Mouse (Mus musculus): Measurements from ENCODE around the gene Kat2a. TPM values are rescaled to one million over a fixed set of nuclear protein-coding genes. Genes with fewer than 3 reads are reported as not detected.

The Kat2a gene
- polyA plus RNA-seq, 1 experiment from 2014 or later, result 68.1 TPM

DNA sequence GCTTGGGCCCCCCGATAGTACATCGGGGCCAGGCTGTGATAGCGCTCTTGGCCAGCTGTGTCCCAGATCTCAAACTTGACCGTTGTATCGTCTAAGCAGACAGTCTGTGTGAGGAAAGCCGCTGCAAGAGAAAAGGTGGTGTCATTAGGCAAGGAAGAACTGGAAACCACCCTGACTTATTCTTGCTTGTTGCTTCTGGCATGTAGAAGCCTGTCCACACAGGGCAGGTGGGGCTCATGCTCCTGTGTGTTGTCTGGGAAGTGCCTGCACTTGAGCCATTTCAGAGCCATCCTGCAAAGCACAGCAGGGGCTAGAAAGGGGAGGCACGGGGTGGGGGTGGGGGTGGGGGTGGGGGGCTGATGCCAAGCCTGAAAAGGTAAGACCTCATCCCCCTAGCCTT lies 6.2 kb upstream of the Kat2a start:
- Histone ChIP-seq H3K36me3 (peaks cover 49% of the 10 kb centered on the region), H3K4me2 (no peak overlapping the region), H3K9me3 (replicated peaks) (no peaks in the 10 kb centered on the region), H3K27me3 (no peaks in the 10 kb centered on the region), H3K27ac (no peak overlapping the region), H3K4me3 (replicated peaks) (no peak overlapping the region), H3K9ac (no peak overlapping the region), H3K4me1 (peaks cover 39% of the 10 kb centered on the region)
- ATAC-seq (replicated peaks; ENCODE audit: low FRiP score), result no peak
- WGBS, result 95% methylated on average over 7 of the region's 7 CpGs

DNA sequence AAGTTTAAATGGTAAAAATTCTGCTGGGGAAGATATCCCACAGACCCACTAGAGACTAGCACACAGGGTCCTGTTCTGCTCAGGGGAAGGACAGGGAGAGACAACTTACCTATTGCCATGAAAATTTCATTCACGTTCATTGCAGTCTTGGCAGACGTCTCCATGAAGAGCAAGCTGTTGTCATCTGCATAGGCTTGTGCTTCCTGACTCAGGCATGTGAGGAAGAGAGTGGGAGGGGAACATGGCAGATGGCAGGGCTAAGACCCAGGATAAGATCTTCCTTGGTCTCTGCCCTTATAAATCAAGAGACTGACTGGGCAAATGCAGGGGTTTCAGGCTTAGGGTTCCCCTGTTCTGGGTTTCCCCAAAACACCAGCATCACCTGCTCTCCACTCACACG lies 4.4 kb upstream of the Kat2a start:
- Histone ChIP-seq H3K27ac (no peak overlapping the region), H3K27me3 (no peaks in the 10 kb centered on the region), H3K9ac (no peak overlapping the region), H3K4me3 (replicated peaks) (no peak overlapping the region), H3K4me2 (no peak overlapping the region), H3K9me3 (replicated peaks) (no peaks in the 10 kb centered on the region), H3K36me3 (peaks cover 49% of the 10 kb centered on the region), H3K4me1 (peaks cover 40% of the 10 kb centered on the region)
- 89% methylated on average over 3 of the region's 3 CpGs for WGBS
- no peak for ATAC-seq (replicated peaks; ENCODE audit: low FRiP score)

DNA sequence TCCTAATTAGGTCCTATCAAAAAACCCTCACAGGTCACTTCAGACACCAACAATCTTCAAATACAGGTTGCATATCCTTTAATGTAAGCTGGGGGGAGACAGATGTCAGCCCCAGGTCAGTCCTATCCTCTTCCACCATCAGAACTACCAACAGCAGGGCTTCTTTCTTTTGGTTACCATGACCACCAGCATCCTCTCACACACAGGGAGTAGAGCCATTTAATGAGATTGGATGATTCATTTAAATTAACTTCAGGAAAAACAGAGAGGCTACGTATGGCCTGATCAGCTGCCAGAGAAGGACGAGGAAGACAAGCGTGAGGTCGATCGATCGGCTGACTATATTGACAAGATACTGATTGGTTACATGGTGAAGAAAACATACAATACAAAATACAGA lies 2.7 kb upstream of the Kat2a start:
- Histone ChIP-seq H3K27me3 (no peaks in the 10 kb centered on the region), H3K36me3 (peaks cover 58% of the 10 kb centered on the region), H3K4me3 (replicated peaks) (no peak overlapping the region), H3K4me1 (peaks cover 40% of the 10 kb centered on the region), H3K9me3 (replicated peaks) (no peaks in the 10 kb centered on the region), H3K9ac (no peak overlapping the region), H3K27ac (no peak overlapping the region), H3K4me2 (no peak overlapping the region)
- no peak for ATAC-seq (replicated peaks; ENCODE audit: low FRiP score)
- WGBS, result 87% methylated on average over 6 of the region's 6 CpGs

DNA sequence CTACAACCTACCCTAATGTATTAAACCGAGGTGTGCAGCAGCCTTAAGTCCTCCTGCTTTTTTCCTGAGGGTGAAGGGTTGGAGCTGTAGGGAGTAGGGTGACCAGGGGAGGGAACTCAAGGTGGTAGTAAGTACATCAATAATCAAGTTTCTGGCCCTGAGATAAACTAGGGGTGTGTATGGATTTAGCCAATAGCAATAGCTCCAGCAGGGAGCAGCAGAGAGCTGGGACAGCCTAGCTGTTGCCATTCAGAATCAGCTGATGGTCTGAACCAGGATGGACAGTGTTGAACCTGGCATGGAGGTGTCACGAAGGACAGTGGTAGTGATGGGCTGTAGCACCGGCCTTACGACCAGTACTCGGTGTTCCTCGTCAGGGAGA lies 2.3 kb upstream of the Kat2a start:
- Histone ChIP-seq H3K9me3 (replicated peaks) (no peaks in the 10 kb centered on the region), H3K4me1 (peaks cover 37% of the 10 kb centered on the region), H3K4me3 (replicated peaks) (peak overlapping the region; percentile 27), H3K27ac (peak overlapping the region; percentile 69), H3K27me3 (no peaks in the 10 kb centered on the region), H3K4me2 (peak overlapping the region; percentile 56), H3K9ac (0 out of 2 replicates have a peak overlapping the region, but pooled peaks have one; percentile 1), H3K36me3 (peaks cover 63% of the 10 kb centered on the region)
- 42% methylated on average over 6 of the region's 6 CpGs for WGBS
- ATAC-seq (replicated peaks; ENCODE audit: low FRiP score), result no peak

DNA sequence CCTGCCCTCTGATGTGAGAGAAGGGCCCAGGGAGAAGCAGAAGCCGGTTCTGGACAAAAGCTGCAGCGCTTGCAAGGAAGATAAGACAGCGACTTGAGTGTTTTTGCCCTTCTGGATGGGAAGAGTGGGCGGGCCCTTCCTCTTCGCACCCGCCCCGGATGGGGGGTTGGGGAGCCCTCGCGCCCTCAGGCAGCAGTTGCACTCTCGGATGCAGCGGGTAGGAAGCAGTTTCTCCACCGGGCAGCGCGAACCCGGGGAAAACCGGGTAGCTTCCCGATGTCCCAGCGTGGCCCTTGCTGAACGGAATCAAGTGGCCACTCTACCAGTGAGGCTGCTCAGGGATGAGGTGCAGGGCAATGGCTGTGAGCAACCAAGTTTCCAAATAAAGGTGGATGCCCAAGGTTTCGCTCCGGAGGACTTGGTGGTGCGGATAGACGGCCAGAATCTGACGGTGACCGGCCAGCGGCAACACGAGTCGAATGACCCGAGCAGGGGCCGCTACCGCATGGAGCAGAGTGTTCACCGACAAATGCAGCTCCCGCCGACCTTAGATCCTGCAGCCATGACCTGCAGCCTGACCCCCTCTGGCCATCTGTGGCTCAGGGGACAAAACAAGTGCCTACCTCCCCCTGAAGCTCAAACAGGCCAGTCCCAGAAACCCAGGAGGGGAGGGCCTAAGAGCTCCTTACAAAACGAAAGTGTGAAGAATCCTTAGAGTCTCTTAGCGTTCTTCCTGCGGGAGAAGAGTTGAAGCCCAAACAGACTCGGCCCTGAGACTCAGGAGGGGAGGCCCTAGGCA lies 1.7 kb upstream of the Kat2a start, which contains the start of gene Hspb9:
Gene Hspb9 (plus strand): TSS at position 116 of the 799 bp plus-strand sequence.
- Histone ChIP-seq H3K4me2 (peak within 1 kb of the TSS; percentile 78), H3K27ac (peak within 1 kb of the TSS; percentile 87), H3K36me3 (peaks cover 63% of the 10 kb centered on the region), H3K9ac (peak within 1 kb of the TSS; percentile 1; the same call in 1 of the 2 replicates), H3K27me3 (no peaks in the 10 kb centered on the region), H3K4me3 (replicated peaks) (peak within 1 kb of the TSS; percentile 89), H3K9me3 (replicated peaks) (no peaks in the 10 kb centered on the region), H3K4me1 (peaks cover 37% of the 10 kb centered on the region)
- peak; percentile 9; the same call in 1 of the 2 replicates for ATAC-seq (replicated peaks; ENCODE audit: low FRiP score)
- 3% methylated on average over 38 of the region's 38 CpGs for WGBS

DNA sequence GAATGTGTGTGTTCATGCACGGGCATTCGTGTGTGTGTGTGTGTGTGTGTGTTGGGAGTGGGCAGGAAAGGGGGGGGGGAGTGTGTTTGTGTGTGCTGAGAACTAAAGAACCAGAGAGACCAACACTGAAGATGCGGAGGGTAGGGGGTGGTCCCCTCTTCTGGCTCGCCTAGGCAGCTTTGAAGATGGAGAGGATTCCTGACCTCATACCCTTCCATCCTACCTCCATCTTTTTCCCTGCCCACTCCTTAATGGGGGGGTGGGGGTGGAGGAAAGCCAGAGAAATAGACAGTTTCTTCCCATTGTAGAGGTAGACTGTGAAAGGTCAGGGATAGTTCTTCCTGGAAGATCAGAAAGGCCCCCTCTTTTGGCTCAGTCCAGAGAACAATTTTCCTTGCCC lies 909 bp upstream of the Kat2a start:
- WGBS, result 70% methylated on average over 4 of the region's 4 CpGs
- Histone ChIP-seq H3K4me3 (replicated peaks) (peak overlapping the region; percentile 27; the same call in 1 of the 2 replicates), H3K27ac (peak overlapping the region; percentile 69), H3K4me1 (peaks cover 37% of the 10 kb centered on the region), H3K36me3 (peaks cover 63% of the 10 kb centered on the region), H3K9me3 (replicated peaks) (no peaks in the 10 kb centered on the region), H3K9ac (peak overlapping the region; percentile 1; the same call in 1 of the 2 replicates), H3K4me2 (peak overlapping the region; percentile 56), H3K27me3 (no peaks in the 10 kb centered on the region)
- no peak for ATAC-seq (replicated peaks; ENCODE audit: low FRiP score)

DNA sequence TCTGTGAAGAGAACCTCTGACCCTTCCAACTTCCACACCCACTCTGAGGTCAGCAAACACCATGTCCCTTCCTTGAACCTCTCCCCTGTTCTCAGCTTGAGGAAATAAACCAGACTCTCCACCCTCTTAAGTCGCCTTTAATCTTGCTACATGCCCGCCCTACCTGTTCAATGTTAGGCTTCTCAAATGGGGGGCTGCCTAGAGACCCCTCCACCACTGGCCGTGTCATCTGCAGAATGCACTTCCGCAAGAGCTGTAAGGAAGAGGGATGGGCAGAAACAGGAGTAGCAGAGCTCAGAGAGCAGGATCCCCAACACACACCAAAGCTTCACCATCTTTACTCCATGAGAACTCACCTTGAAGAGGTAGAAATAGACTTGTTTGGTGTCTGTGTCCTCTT lies 1.3 kb downstream of the Kat2a start:
- 88% methylated on average over 4 of the region's 4 CpGs for WGBS
- Histone ChIP-seq H3K4me1 (peaks cover 37% of the 10 kb centered on the region), H3K27ac (no peak overlapping the region), H3K9ac (peak overlapping the region; percentile 97; the same call in 1 of the 2 replicates), H3K27me3 (no peaks in the 10 kb centered on the region), H3K9me3 (replicated peaks) (no peaks in the 10 kb centered on the region), H3K4me3 (replicated peaks) (peak overlapping the region; percentile 89; the same call in 1 of the 2 replicates), H3K36me3 (peaks cover 63% of the 10 kb centered on the region), H3K4me2 (peak overlapping the region; percentile 78)
- no peak for ATAC-seq (replicated peaks; ENCODE audit: low FRiP score)

DNA sequence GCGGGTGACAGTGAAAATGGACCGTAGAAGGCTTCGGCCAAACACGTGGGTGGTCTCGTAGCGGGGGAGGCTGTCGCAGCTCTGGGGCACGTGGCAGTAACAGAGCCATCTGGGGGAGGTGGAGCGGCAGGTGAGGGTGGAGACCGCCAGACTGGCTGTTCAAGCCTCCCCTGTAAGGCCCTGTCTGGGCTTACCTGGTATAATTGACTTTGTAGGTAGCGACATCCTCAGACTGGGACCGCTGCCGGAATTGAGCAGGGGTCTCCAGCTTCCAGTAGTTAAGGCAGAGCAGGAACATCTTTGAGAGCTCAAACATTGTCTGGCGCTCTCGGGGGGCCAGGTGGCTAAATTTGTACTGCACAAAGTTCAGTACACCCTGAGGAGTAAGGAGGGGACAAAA lies 1.7 kb downstream of the Kat2a start:
- Histone ChIP-seq H3K4me3 (replicated peaks) (no peak overlapping the region), H3K27ac (no peak overlapping the region), H3K9ac (no peak overlapping the region), H3K9me3 (replicated peaks) (no peaks in the 10 kb centered on the region), H3K4me1 (peaks cover 37% of the 10 kb centered on the region), H3K27me3 (no peaks in the 10 kb centered on the region), H3K4me2 (no peak overlapping the region), H3K36me3 (peaks cover 63% of the 10 kb centered on the region)
- 84% methylated on average over 15 of the region's 15 CpGs for WGBS
- no peak for ATAC-seq (replicated peaks; ENCODE audit: low FRiP score)

DNA sequence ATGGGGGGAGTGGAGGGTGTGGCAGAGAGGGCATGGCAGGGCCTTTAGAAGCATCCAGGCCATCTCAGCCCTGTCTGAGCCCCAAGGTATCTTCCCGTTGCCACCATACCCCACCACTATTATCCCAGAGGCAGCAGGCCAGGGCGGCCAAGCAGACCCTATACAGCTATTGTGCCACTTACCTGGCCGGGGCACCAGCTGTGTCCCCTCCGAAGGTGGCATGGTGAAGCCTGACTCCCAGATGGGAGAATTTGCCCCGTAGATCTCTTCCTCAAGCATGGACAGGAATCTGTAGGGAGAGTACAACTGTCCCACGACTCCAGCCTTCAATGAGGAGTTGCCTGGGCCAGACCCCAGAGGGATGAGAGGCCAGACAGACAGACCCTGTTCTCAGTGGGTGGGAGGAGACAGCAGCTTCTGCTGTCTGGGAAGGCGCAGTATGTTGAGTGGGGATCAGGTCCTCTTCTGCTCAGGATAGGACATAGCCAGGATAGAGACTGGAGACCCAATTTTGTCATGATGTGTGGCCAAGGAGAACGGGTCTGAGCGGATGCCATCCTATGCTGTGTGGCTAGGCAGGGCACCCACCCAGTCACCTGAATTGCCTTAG lies 3.0 kb downstream of the Kat2a start:
- no peaks in the 10 kb centered on the region for H3K27me3 ChIP-seq
- peaks cover 34% of the 10 kb centered on the region for H3K4me1 ChIP-seq
- H3K9ac ChIP-seq, result no peak overlapping the region
- H3K4me2 ChIP-seq, result no peak overlapping the region
- ATAC-seq (replicated peaks; ENCODE audit: low FRiP score), result no peak
- no peaks in the 10 kb centered on the region for H3K9me3 ChIP-seq (replicated peaks)
- H3K36me3 ChIP-seq, result peaks cover 66% of the 10 kb centered on the region
- no peak overlapping the region for H3K4me3 ChIP-seq (replicated peaks)
- WGBS, result 93% methylated on average over 9 of the region's 9 CpGs
- no peak overlapping the region for H3K27ac ChIP-seq

DNA sequence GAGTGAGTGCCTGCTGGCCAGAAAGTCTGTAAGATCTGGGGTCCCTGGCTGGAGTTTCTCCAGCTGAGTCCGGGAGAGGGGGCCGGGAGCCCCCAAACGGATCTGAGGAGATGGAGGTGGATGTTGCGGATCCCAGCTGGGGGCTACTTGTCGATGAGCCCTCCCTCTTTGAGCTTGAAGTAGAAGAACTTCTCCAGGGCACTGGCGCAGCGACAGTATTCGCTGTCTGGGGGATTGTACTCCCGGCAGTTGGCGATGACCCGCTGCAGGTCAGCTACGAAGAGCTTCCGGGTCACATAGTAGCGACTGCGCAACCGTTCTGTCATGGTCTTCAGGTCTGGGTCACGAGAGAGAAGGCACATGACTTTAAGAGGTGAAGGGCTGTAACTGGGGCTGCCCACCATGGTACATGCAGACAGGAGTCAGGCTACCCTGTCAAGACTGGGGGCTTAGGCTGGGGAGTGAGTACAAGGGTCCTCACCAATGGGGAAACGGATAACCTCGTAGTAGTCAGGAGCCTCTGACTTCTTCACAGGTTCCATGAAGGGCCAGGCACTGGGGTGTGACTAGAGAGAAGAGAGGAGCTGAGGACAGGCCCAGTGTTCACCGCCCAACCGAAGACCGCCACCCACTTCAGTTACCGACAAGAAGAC lies 7.0 kb downstream of the Kat2a start:
- 93% methylated on average over 23 of the region's 23 CpGs for WGBS
- H3K4me2 ChIP-seq, result no peak overlapping the region
- H3K4me3 ChIP-seq (replicated peaks), result no peak overlapping the region
- H3K9ac ChIP-seq, result no peak overlapping the region
- no peaks in the 10 kb centered on the region for H3K9me3 ChIP-seq (replicated peaks)
- peaks cover 59% of the 10 kb centered on the region for H3K36me3 ChIP-seq
- peaks cover 15% of the 10 kb centered on the region for H3K4me1 ChIP-seq
- H3K27ac ChIP-seq, result no peak overlapping the region
- no peaks in the 10 kb centered on the region for H3K27me3 ChIP-seq
- no peak for ATAC-seq (replicated peaks; ENCODE audit: low FRiP score)

DNA sequence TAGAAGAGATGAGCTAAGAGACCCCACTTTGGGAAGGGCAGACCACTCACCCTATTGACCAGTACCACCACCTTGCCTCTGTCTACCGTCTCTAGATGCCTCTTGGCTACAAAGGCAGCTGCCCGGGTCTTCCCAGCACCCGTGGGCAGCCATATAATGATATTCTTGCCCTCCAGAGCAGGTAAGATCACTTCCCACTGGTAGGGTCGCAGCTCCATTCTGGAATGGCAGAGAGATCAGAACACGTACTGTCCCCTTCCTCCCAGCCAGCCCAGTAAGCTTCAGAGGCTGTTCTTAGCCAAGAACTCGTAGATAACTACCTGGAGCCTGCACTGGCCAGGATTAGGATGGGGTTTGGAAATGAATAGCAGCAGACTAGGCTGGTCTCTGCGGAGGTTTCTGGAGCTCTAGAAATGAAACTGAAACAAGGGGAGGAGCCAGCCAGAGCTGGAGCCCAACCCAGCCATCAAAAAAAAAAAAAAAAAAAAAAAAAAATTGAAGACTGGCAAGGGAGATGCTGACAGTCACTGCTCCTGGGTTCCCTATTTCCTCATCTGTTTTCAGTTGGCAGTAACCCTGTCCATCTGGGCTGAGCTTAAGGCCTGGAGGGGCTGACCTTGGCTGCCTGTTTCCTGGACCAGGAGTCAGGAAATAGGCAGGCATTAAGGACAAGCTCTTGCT lies 8.3 kb downstream of the Kat2a start, which contains the start of gene Dhx58:
Gene Dhx58 (minus strand): TSS at position 421 of the 681 bp plus-strand sequence.
- Histone ChIP-seq H3K9ac (no peak within 1 kb of the TSS), H3K27ac (no peak within 1 kb of the TSS)
- ATAC-seq (replicated peaks; ENCODE audit: low FRiP score), result no peak

More for the DNA sequence above, 8.3 kb downstream of the Kat2a start, which contains the start of gene Dhx58:
- peaks cover 15% of the 10 kb centered on the region for H3K4me1 ChIP-seq
- no peaks in the 10 kb centered on the region for H3K27me3 ChIP-seq
- H3K4me3 ChIP-seq (replicated peaks), result no peak within 1 kb of the TSS
- H3K4me2 ChIP-seq, result peak within 1 kb of the TSS; percentile 47; the same call in 1 of the 2 replicates
- H3K36me3 ChIP-seq, result peaks cover 47% of the 10 kb centered on the region
- 76% methylated on average over 7 of the region's 7 CpGs for WGBS
- H3K9me3 ChIP-seq (replicated peaks), result no peaks in the 10 kb centered on the region

Data from kidney, embryonic 15.5 days (tissue).